Mouse (Mus musculus) E14TG2a.4 (cell line): Measurements from ENCODE around the gene Gm10309.

Experiments
- H3K27me3 ChIP-seq: 2 replicates; pipeline ENCODE4 v1.6.1; 2014; ENCODE audit warnings: low read length, control low read depth; ENCODE audit not compliant: insufficient read depth
- H3K36me3 ChIP-seq: 2 replicates; pipeline ENCODE4 v1.6.1; 2014; ENCODE audit warnings: low read length, control low read depth; ENCODE audit not compliant: insufficient read depth
- H3K4me1 ChIP-seq: replicated peaks from 2 replicates; pipeline ENCODE4 v1.6.1; 2014; ENCODE audit warnings: low read depth, low read length, control low read depth
- H3K4me3 ChIP-seq: replicated peaks from 2 replicates; pipeline ENCODE4 v1.5.1; 2014; ENCODE audit warnings: mild to moderate bottlenecking, low read length
- H3K9me3 ChIP-seq: 2 replicates; pipeline ENCODE4 v1.6.1; 2014; ENCODE audit warnings: low read length, control low read depth
- CTCF ChIP-seq: conservative IDR thresholded peaks from 2 replicates; pipeline ENCODE4 v1.5.1; 2014; ENCODE audit warnings: low read length
- NANOG ChIP-seq: IDR thresholded peaks from 2 replicates; pipeline ENCODE4 v1.6.1; 2014; ENCODE audit warnings: borderline replicate concordance, low read length, mixed read lengths
- POU5F1 ChIP-seq: IDR thresholded peaks from 2 replicates; pipeline ENCODE4 v1.6.1; 2014; ENCODE audit warnings: low read length, borderline replicate concordance

Gene Gm10309

DNA sequence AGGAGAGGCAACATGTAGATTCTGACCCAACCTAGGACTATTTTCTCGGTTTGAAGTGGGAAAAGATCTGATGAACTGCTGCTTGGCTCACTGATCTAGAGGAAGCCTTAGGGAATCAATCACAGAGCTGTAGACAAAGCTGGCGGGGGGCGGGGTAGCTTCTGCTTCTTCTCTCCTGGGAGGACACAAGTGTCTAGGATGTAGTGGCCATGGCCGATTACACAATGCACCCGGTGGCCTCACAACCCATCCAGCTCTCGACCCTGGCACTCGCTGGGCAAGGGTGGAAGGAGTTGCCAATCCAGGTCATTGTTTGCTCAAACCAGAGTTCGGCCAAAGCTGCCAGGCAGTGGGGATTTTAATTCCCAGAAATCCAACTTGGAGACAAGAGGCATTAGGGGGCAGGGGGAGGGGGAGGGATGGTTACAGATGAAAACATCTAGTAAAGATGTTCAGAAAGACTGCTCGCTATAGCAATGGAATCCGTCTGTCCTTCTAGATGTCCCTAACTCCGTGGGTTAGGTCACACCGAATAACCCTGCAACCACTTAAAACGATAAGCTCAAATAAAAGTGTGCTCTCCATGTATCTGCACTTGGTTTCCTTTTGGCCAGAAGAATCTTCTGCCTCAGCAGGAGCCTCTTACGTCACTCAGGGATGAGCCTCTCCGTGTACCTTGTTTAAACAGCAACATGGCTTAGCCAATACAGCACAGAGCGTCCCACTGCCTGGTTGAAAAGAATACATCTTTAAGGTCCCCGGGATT, 27.9 kb upstream of the Gm10309 start:
- Histone ChIP-seq H3K4me3 (0 out of 2 replicates have a peak overlapping the region, but pooled peaks have one; percentile 17), H3K4me1 (peaks cover 15% of the 10 kb centered on the region), H3K27me3 (no peaks in the 10 kb centered on the region), H3K9me3 (no peaks in the 10 kb centered on the region), H3K36me3 (no peaks in the 10 kb centered on the region)
- no peak for TF ChIP-seq CTCF
- TF ChIP-seq NANOG, result no peak
- no peak for TF ChIP-seq POU5F1

DNA sequence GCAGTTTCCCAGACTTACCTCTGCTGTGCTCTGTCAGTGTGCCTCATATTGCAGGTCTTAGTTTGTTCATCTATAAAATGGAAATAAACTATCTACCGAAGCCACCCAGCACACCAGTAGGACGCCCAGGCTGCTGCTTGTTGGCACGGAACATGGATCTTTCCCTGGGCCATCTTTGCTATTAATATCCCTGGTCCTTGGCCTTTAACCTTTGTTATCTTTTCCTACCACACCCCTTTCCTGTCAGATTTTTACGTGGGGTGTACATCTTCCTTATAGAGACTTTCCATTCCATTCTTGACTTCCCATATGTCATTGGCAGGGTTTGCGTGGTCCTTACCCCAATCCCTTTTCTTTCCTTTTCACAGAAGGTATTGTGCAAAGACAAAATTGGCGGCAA, 26.2 kb upstream of the Gm10309 start:
- H3K27me3 ChIP-seq, result no peaks in the 10 kb centered on the region
- H3K4me1 ChIP-seq, result peaks cover 9% of the 10 kb centered on the region
- H3K4me3 ChIP-seq, result no peak overlapping the region
- no peaks in the 10 kb centered on the region for H3K36me3 ChIP-seq
- TF ChIP-seq NANOG (no peak), POU5F1 (no peak), CTCF (no peak)
- H3K9me3 ChIP-seq, result no peaks in the 10 kb centered on the region

DNA sequence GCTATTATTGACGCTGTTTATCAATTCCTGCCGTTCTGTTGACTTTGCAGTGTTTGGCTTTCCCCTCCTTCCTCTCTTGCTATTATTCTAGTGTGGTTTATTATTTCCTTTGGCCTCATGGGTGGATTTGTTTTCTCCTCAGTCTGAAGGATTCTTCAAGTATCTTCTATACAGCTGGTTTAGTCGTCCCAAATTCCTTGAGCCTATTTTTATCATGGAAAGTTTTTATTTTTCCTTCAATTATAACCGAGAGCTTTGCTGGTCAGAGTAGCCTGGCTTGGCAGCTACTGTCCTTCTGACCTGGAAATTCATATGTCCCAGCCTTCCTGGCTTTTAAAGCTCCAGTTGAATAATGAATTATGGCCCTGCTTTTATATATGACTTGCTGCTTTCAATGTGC, 24.4 kb upstream of the Gm10309 start:
- Histone ChIP-seq H3K4me1 (peaks cover 6% of the 10 kb centered on the region; the same call in 1 of the 2 replicates), H3K9me3 (no peaks in the 10 kb centered on the region), H3K27me3 (no peaks in the 10 kb centered on the region), H3K4me3 (no peak overlapping the region), H3K36me3 (no peaks in the 10 kb centered on the region)
- TF ChIP-seq CTCF (no peak), POU5F1 (no peak), NANOG (no peak)

DNA sequence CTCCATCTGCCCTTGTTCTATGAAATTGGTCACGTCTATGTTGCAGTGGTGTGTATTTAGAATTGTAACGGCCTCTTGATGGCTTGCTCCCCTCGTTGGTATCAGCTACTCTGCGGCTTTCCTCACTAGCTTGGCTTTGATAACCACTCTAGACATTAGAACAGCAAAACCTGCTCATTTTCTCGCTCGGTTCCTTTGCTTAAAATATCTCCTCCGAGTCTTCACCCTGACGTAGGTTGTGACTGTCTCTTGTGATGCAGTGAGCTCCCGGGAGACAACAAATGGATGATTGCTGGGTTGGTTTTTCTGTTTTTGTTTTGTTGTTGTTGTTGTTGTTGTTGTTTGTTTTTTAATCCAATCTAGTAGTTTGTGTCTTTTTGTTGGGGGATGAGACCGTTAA, 24.0 kb upstream of the Gm10309 start:
- no peaks in the 10 kb centered on the region for H3K36me3 ChIP-seq
- H3K4me1 ChIP-seq, result peaks cover 6% of the 10 kb centered on the region; the same call in 1 of the 2 replicates
- H3K27me3 ChIP-seq, result no peaks in the 10 kb centered on the region
- H3K4me3 ChIP-seq, result no peak overlapping the region
- H3K9me3 ChIP-seq, result no peaks in the 10 kb centered on the region
- TF ChIP-seq CTCF (no peak), POU5F1 (no peak), NANOG (no peak)

DNA sequence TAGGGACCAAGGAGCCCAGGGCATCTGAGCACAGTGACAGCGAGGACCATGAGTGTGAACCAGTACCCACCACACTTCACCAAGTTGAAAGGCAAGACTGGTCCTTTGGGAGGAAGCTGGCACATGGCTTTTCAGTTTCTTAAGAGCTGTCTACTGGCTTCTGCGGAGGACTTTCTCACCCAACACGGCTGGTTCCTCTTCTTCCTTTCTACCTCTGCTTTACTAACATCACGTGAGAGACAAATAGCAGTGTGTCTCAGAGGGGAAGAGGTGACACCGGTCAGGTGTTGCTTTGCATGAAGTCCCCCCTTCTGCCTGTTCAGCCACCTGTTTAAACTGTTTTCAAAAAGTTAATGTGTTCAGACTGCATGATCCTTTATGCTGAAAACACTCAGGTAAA, 22.3 kb upstream of the Gm10309 start:
- H3K4me1 ChIP-seq, result no peaks in the 10 kb centered on the region
- no peaks in the 10 kb centered on the region for H3K9me3 ChIP-seq
- no peaks in the 10 kb centered on the region for H3K36me3 ChIP-seq
- H3K4me3 ChIP-seq, result no peak overlapping the region
- no peaks in the 10 kb centered on the region for H3K27me3 ChIP-seq
- TF ChIP-seq CTCF, result no peak
- TF ChIP-seq NANOG, result no peak
- TF ChIP-seq POU5F1, result no peak

DNA sequence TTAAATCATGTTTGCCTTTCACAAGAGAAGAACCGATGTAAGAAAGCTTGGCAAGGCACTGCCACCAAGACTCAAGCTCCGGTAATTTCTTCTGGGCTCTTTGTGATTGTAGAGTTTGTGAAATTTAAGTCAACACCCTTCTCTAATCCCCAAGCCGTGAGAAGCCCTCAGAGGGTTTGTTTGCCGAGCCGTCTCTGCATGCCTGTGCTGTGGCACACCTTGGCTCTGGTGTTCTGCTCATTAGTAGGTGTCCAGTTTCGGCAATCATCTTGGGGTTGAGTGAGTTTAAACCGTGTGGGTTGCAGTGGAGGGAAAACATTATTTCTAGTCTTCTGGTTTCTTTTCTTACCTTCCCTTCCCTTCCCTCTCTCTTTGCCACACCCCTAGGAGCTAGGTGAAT, 21.0 kb upstream of the Gm10309 start:
- TF ChIP-seq CTCF, result no peak
- H3K4me3 ChIP-seq, result no peak overlapping the region
- H3K36me3 ChIP-seq, result no peaks in the 10 kb centered on the region
- no peaks in the 10 kb centered on the region for H3K4me1 ChIP-seq
- H3K9me3 ChIP-seq, result no peaks in the 10 kb centered on the region
- H3K27me3 ChIP-seq, result no peaks in the 10 kb centered on the region

DNA sequence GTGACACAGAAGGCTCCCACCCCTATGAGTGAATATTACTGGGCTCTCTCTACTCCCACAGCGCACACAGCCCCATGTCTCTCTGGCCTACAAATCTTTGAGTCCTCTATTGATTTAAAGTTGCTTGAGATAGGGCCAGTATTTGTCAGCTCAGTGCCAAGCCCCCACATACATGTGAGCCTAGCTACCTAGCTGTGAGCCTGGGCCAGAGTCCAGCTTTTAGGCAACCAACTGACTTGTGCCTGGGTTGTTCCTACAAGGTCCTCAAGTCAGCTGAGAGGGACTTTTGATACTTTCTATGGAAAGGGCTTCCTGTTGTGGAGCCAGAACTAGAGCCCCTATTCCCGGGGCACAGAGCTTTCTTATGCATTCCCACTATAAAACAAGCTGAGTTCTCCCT, 20.0 kb upstream of the Gm10309 start:
- Histone ChIP-seq H3K36me3 (no peaks in the 10 kb centered on the region), H3K4me3 (no peak overlapping the region), H3K9me3 (no peaks in the 10 kb centered on the region), H3K4me1 (no peaks in the 10 kb centered on the region), H3K27me3 (no peaks in the 10 kb centered on the region)
- TF ChIP-seq NANOG (no peak), POU5F1 (no peak), CTCF (no peak)

DNA sequence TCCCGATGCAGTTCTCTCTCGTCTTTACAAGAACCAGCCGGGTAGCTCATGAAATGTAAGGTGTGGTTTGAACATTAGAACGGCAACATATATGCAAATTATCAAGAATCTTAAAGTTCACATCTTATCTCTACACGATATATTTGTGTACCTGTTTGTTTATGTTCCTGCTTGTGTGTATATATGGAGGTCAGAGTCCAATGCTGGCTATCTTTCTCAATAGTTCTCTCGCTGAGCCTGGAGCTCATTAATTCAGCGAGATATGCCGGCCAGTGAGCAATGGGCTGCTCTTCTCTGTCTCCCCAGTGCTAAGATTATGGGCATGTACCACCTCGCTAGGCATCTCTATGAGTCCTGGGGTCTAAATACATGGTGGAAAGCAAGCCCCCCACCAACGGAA, 18.8 kb upstream of the Gm10309 start:
- no peaks in the 10 kb centered on the region for H3K27me3 ChIP-seq
- no peak for TF ChIP-seq NANOG
- TF ChIP-seq CTCF, result no peak
- no peak for TF ChIP-seq POU5F1
- no peak overlapping the region for H3K4me3 ChIP-seq
- H3K9me3 ChIP-seq, result no peaks in the 10 kb centered on the region
- H3K36me3 ChIP-seq, result no peaks in the 10 kb centered on the region
- no peaks in the 10 kb centered on the region for H3K4me1 ChIP-seq

- TF ChIP-seq CTCF (no peak), POU5F1 (no peak), NANOG (no peak)
Measured at GRCm38 (mm10) chr17:86523374-86523773, 18.3 kb upstream of the Gm10309 start.

More at GRCm38 (mm10) chr17:86523374-86523773, 18.3 kb upstream of the Gm10309 start:
- Histone ChIP-seq H3K27me3 (no peaks in the 10 kb centered on the region), H3K4me1 (no peaks in the 10 kb centered on the region), H3K9me3 (no peaks in the 10 kb centered on the region), H3K36me3 (no peaks in the 10 kb centered on the region), H3K4me3 (no peak overlapping the region)
